Mouse (Mus musculus): ENCODE data around the gene Tspyl1. TPM values are rescaled to one million over a fixed set of nuclear protein-coding genes. Genes with fewer than 3 reads are reported as not detected.

Gene Tspyl1
- total and polyA plus RNA-seq, 3 experiments = 10.8 to 16.3 TPM; not detected in 1

GRCm38 (mm10) chr10:34300368-34300767 lies 18.4 kb downstream of the Tspyl1 start:
- Histone ChIP-seq H3K27ac (ENCODE audit: control insufficient read depth, low read depth, low read length) (no peak overlapping the region), H3K4me1 (ENCODE audit: control insufficient read depth in 1 of 2, insufficient read depth in 2 of 2, low read length in 2 of 2) (no peaks in the 10 kb centered on the region), H3K36me3 (ENCODE audit: control insufficient read depth in 1 of 2, insufficient read depth in 2 of 2, low read length in 2 of 2) (no peaks in the 10 kb centered on the region), H3K9ac (ENCODE audit: control insufficient read depth, low read depth, low read length, poor library complexity, severe bottlenecking) (no peak overlapping the region), H3K27me3 (ENCODE audit: control insufficient read depth in 1 of 2, insufficient read depth in 2 of 2, low read length in 2 of 2) (no peaks in the 10 kb centered on the region), H3K9me3 (replicated peaks; ENCODE audit: insufficient read depth, low read length) (no peaks in the 10 kb centered on the region), H3K4me3 (ENCODE audit: control insufficient read depth in 1 of 2, insufficient read depth in 1 of 2, low read depth in 2 of 2, low read length in 2 of 2) (no peak overlapping the region), H3K79me2 (ENCODE audit: control insufficient read depth, insufficient read depth, low read length, poor library complexity) (no peaks in the 10 kb centered on the region)
- TF ChIP-seq GABPA (IDR thresholded peaks at IDR 0.05; ENCODE audit: low read depth, low read length) (no peak), MAFK (IDR thresholded peaks at IDR 0.05; ENCODE audit: borderline replicate concordance, low read depth, low read length) (no peak), RAD21 (IDR thresholded peaks at IDR 0.05; ENCODE audit: low read depth, low read length) (no peak)
- DNase-seq (ENCODE audit: low read depth, low spot score) = no peak

GRCm38 (mm10) chr10:34307070-34307469 lies 25.1 kb downstream of the Tspyl1 start:
- Histone ChIP-seq H3K27ac (ENCODE audit: control insufficient read depth, low read depth, low read length) (no peak overlapping the region), H3K9ac (ENCODE audit: control insufficient read depth, low read depth, low read length, poor library complexity, severe bottlenecking) (no peak overlapping the region), H3K4me3 (ENCODE audit: control insufficient read depth in 1 of 2, insufficient read depth in 1 of 2, low read depth in 2 of 2, low read length in 2 of 2) (no peak overlapping the region), H3K4me1 (ENCODE audit: control insufficient read depth in 1 of 2, insufficient read depth in 2 of 2, low read length in 2 of 2) (no peaks in the 10 kb centered on the region), H3K9me3 (replicated peaks; ENCODE audit: insufficient read depth, low read length) (no peaks in the 10 kb centered on the region), H3K27me3 (ENCODE audit: control insufficient read depth in 1 of 2, insufficient read depth in 2 of 2, low read length in 2 of 2) (no peaks in the 10 kb centered on the region), H3K36me3 (ENCODE audit: control insufficient read depth in 1 of 2, insufficient read depth in 2 of 2, low read length in 2 of 2) (no peaks in the 10 kb centered on the region), H3K79me2 (ENCODE audit: control insufficient read depth, insufficient read depth, low read length, poor library complexity) (no peaks in the 10 kb centered on the region)
- DNase-seq (ENCODE audit: low read depth, low spot score) = no peak
- TF ChIP-seq EP300 (IDR thresholded peaks at IDR 0.05; ENCODE audit: low read depth in 1 of 2, low read length in 2 of 2) (no peak), MAZ (IDR thresholded peaks at IDR 0.05; ENCODE audit: low read depth, low read length) (no peak), ETS1 (IDR thresholded peaks at IDR 0.05; ENCODE audit: low read depth, low read length) (no peak), JUND (IDR thresholded peaks at IDR 0.05; ENCODE audit: low read depth, low read length) (no peak)

- no peaks in the 10 kb centered on the region for H3K36me3 ChIP-seq (ENCODE audit: control insufficient read depth in 1 of 2, insufficient read depth in 2 of 2, low read length in 2 of 2)
- no peaks in the 10 kb centered on the region for H3K79me2 ChIP-seq (ENCODE audit: control insufficient read depth, insufficient read depth, low read length, poor library complexity)
- no peak overlapping the region for H3K27ac ChIP-seq (ENCODE audit: control insufficient read depth, low read depth, low read length)
- no peaks in the 10 kb centered on the region for H3K4me1 ChIP-seq (ENCODE audit: control insufficient read depth in 1 of 2, insufficient read depth in 2 of 2, low read length in 2 of 2)
- no peaks in the 10 kb centered on the region for H3K9me3 ChIP-seq (replicated peaks; ENCODE audit: insufficient read depth, low read length)
- no peak overlapping the region for H3K4me3 ChIP-seq (ENCODE audit: control insufficient read depth in 1 of 2, insufficient read depth in 1 of 2, low read depth in 2 of 2, low read length in 2 of 2)
- no peak for TF ChIP-seq HCFC1 (IDR thresholded peaks at IDR 0.05; ENCODE audit: low read depth, low read length)
- no peak for TF ChIP-seq GABPA (IDR thresholded peaks at IDR 0.05; ENCODE audit: low read depth, low read length)
- no peak overlapping the region for H3K9ac ChIP-seq (ENCODE audit: control insufficient read depth, low read depth, low read length, poor library complexity, severe bottlenecking)
- DNase-seq (ENCODE audit: low read depth, low spot score) = no peak
- H3K27me3 ChIP-seq (ENCODE audit: control insufficient read depth in 1 of 2, insufficient read depth in 2 of 2, low read length in 2 of 2) = no peaks in the 10 kb centered on the region
These were observed 28.1 kb downstream of the Tspyl1 start for GRCm38 (mm10) chr10:34309915-34310685.

Data from MEL (cell line).